Mouse (Mus musculus) cerebellum, adult 11 months (tissue): ENCODE results near the gene Ddr1.
"Not testable (repeated sequence)": the region's sequence is repeated elsewhere in the genome, so short reads cannot be mapped to it uniquely, and the experiment has no call there.

Experiments used
- DNase-seq: peaks from one replicate; pipeline ENCODE4 v3.0.0; 2022

Ddr1 gene

DNA sequence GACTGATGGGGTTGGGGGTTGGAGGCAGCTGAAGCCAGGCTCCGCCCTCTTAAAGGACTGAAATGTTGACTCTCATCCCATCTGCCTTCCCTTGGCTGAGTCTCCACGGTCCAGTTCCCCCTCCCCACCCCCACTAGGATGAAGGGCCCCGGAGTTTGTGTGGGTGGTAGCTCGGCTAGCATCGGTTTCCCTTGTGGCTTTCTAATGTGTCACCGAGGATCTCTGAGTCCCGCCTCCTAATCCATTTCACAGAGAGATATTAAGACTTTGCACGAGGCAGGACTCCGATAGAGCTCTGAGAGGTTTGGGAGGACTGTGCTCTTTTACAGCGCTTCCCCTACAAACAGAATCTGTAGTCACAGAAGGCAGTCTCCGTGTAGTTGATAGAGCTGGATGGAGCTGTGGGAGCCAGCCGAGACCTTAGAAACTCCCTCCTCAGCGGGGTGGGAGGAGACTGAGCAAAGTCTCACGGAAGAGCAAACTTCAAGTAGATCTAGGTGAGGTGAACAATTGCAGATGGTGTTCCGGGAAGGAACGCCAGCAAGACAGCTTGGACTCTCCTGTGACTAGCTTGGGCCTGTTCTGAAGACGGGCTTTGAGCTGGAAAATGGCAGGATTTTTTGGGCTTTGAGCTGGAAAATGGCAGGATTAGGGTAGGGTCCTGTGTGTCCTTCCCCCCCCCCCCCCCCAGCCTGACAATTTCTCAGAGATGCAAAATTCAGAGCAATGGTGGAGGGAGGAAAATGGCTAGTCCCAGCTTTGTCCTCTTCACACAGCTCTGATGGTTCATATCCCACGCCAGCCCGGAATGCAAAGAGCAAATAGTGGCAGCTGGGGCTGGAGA is at the start of gene Ddr1:
Ddr1 (minus strand) TSS at position 1 of the 844 bp plus-strand sequence.
- DNase-seq, result no peak

DNA sequence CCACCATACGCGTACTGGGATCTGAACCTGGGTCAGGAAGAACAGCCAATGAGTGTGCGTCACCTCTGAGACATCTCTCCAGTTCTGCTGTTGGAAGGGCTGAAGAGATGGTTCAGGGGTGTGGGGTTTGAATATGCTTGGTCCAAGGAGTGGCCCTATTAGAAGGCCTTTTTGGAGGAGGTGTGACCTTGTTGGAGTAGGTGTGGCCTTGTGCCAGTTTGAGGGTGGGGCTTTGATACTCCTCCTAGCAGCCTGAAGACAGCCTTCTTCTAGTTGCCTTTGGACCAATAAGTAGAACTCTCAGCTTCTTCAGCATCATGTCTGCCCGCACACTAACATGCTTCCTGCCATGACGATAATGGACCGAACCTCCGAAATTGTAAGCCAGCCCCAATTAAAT is 49.2 kb upstream of the Ddr1 start:
- no peak for DNase-seq

GRCm38 (mm10) chr17:35752221-35752811 is 47.9 kb upstream of the Ddr1 start:
- DNase-seq, result peak; percentile 30

DNA sequence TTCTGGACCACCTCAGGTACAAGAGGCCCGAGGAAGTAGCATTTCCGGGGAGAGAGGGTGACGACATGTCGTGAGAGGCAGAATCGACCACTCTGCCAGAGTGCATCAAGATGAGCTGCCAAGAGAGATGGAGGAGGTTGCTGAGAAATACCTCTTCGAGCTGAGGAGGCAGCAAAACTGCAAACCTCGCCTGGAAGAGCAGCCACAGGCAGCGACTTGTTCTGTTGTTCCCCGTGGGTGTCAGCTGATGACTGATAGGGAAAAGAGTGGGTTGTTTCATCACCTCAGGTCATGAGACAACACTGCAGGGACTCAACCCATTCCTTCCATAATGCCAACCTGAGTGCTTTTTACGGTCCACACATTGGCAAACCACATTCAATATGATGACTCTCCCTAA is 45.3 kb upstream of the Ddr1 start:
- no peak for DNase-seq

DNA sequence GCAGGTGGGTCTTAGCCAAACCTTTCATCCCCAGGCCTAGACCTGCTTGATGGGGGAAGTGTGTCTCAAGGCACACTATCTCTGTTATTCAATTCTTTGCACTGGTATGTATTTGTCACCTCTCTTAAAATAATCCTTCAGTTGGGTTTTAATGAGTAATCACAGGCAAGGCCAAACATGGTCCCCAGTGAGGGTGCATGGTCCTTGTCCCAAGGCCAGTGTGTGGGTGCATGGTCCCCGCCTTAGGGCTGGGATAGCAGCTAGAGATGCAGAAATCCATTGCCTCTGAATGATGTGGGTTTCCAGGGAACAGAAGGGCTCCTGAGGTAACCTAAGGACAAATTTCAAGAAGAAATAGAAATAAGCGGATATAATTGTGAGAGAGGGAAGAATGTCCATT is 39.9 kb upstream of the Ddr1 start:
- DNase-seq, result no peak

DNA sequence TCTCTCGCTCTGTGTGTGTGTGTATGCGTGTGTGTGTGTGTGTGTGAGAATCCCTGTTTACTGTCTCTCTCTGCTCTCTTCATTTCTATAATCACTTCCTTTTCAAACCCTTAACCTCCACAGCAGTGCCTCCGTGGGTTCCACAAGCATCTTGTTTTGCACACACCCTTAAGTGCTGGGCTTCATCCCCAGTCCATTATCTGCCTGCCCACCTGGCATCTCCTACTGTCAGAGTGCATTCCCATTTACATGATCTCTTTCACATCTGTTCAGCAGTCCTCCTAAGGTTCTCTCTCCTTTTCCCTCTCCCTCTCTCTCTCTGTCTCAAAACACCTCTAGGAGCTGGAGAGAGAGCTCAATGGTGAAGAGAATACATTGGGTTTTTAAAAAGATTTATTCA is 38.5 kb upstream of the Ddr1 start:
- no peak for DNase-seq

- DNase-seq, result no peak
Measured at GRCm38 (mm10) chr17:35741589-35742226, 37.3 kb upstream of the Ddr1 start.

DNA sequence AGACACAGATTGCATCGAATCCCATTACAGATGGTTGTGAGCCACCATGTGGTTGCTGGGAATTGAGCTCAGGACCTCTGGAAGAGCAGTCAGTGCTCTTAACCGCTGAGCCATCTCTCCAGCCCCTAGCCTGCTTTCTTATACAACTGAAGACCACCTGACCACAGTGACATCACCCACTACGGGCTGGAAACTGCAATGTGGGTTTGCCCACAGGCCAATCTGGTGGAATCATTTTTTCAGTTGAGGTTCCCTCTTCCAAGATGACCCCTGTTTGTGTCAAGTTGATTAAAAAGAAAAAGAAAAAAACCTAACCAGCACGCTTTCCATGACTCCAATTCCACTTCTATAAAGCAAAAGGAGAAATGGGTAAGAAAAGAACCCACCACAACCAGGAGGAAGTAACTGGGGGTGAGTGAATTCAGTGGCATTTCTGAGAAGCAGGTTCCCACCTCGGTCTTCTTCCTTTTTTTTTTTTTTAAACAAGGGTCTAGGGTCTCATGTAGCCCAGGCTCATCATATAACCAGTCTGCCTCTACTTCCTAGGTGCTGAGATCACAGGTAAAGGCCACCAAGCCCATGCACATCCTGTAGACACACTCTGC is 36.0 kb upstream of the Ddr1 start:
- no peak for DNase-seq

DNA sequence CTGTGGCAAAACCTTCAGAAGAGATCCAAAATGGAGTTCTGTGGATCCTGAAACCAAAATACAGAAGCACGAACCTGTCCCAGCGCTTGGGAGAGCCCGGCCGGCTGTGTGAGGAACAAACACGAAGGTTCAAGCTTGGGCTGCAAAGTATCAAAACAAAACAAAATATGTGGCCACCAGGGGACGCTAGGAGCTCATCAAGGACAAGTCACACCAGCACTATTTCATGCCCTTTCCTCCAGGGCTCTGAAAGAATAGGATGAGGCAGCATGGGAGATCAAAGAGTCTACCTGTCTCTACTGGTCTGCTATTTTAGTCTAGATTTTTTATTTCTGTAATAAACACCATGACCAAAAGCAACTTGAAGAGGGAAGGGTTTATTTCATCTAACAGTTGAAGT is 35.3 kb upstream of the Ddr1 start:
- peak; percentile 91 for DNase-seq

GRCm38 (mm10) chr17:35737743-35738142 is 33.3 kb upstream of the Ddr1 start:
- DNase-seq, result peak; percentile 77

GRCm38 (mm10) chr17:35736280-35736960 is 32.0 kb upstream of the Ddr1 start:
- DNase-seq, result peak; percentile 48

GRCm38 (mm10) chr17:35734478-35734877 is 30.1 kb upstream of the Ddr1 start:
- DNase-seq, result no peak

DNA sequence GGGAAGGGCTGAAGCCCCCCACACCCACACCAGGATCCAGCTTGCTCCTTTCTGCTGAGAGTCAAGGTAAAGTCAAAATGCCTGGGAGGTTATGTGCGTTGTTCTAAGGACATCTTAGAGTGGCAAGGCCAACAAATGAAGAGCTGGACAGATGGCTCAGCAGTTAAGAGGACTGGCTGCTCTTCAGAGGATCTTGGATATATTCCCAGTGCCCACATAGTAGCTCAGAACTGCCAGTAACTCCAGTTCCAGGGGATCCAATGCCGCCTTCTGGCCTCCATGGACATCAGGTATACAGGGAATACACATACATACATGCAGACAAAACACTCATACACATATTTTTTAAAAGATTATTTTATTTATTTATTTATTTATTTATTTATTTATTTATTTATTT is 29.0 kb upstream of the Ddr1 start:
- DNase-seq, result no peak

DNA sequence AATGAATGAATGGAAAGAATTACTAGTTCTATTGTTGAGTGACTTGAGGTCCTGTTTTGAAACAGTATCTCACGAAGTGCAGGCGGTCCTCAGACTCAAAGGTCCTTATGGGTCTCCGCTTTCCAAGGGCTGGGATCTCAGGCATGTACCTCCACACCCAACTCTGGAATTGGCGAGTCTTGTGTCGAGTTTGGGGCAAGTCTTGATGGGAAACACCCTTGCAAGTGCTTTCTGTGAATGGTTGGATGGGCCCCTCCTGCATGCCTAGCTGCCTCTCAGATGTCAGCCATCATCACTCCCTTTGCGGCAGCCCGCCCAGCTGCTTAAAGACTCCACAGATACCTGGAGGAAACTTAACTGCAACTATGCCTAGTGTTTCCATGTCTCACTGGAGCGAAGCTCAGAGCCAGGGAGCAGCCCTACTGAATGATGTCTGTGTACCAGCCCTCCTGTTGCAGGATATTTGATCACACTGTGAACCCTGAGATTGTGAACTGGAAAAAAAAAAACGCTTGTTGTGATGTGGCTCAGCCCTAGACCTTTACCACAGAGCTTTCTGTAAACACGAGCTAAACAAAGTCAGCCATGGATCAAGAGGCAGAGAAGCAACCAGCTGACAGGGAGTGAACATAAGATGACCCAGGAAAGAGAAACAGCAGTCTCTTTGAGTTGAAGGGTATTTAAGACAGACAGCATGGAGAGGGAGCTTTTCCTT is 27.2 kb upstream of the Ddr1 start:
- DNase-seq, result no peak

DNA sequence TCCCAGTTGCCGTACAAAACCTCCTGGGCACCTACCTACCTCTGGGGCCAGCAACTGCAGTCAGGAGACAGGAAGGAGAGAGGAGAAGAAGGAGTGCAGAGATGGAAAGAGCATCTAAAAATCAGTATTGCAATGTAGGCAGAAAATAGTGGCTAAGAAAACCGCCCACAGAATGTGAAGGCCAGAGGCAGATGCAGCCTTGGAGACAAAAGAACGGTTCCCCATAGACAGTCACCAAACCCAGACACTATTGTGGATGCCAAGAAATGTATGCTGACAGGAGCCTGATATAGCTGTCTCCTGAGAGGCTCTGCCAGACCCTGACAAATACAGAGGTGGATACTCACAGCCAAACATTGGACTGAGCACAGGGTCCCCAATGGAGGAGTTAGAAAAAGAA is 25.7 kb upstream of the Ddr1 start:
- DNase-seq, result not testable (repeated sequence)

GRCm38 (mm10) chr17:35728821-35729220 is 24.4 kb upstream of the Ddr1 start:
- no peak for DNase-seq

GRCm38 (mm10) chr17:35727471-35728205 is 23.2 kb upstream of the Ddr1 start:
- DNase-seq, result no peak

DNA sequence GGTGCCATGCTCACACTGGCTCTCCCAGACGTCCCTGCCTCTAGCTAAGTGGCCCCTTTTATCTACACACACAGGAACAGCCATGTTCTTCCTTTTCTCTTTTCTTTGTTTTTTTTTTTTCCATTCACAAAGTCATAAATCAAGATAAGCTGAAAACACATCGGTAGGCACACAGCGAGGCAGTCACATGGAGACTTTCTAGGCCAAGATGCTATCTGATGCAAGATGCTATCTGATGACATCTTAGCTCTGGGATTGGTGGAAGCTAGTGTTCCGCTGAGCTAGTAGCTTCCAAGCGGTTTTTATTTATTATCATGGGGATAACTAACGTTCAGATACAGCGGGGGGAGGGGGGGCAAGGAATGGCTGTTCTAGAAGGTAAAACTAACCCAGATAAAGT is 22.6 kb upstream of the Ddr1 start:
- DNase-seq, result no peak

DNA sequence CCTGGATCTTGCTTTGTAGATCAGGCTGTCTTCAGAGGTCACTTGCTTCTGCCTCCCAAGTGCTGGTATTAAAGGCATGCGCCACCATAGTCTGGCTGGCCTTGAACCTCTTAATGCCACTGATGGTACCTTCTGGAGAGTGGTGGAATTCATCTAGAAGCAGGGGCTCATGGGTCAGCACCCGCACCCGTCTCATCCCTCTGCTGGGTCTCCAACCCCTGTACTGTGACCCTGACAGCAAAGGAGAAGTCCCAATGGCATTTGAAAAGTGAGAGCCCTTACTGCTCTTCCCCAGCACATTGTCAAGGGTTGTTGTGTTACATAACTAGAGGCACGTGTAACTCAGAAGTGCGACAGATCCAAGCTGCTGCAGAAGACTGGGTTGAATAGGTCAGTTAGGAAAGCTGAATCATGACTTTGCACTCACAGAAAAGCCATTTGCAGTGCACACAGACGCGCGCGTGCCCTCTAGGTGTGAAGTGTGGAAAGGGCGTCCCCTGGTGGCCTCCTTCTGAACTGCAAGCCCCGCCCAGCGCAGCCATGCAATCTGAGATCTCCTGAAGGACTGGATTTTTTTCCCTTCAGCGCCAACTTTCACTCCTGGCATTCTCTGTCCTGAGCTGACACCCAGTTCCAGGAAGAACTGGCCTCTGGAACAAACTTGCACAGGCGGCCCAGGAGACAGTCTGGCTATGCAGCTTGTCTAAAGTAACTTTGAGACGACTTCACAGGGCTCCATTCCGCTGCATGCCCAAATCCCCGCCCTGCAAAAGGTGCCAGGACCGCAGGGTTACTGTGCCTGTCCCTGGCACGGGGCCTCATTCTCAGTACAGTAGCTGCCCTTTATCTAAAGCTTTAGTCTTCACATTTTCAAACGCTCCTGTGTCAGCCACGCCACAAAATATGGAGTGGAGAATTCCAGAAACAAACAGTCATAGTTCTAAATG is 21.1 kb upstream of the Ddr1 start:
- DNase-seq, result peak; percentile 91

- DNase-seq, result no peak
Measured at GRCm38 (mm10) chr17:35721676-35722075, 17.3 kb upstream of the Ddr1 start.

DNA sequence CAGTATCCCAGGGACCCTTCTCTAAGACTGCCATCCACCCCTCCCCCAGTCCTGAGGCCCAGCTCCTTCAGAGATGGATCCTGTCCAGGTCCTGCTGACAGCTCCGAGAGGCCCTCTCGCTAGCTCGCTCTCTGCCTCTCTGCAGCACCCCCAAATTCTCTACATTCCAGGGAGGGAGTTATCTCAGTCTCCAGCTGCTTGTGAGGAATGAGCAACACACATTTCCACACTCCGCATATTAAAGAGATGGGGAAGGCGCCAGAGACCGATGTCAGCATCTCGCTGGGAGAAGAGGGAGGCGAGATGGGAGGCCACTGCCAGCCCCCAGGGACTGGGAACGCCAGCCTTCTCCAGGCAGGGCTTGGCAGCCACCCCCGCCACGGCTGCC is 15.9 kb upstream of the Ddr1 start:
- no peak for DNase-seq
